ENCODE assay signal across 7 mouse cellular contexts in the genomic region with DNA sequence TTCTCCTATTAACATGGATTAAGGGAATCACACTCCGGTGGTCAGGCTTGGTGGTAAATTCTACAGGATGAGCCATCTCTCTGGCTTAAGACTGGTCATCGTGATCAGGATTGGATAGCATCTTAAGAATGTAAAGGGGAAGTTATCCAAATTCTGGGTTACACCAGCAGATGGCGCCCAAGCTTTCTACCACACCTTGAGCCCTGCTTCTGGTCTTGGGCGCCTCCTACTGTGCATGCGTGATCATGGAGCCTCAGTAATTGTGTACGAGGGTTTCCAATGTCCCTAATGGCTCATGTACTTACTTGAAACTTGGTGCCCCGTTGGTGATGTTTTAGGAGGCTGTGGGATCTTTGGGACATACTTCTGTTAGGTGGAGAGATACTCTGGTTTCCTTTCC. TPM values are rescaled to one million over a fixed set of nuclear protein-coding genes. Genes with fewer than 3 reads are reported as not detected.
DNase-seq lines count a peak whose midpoint lies in the region; ATAC-seq and TF ChIP-seq lines count a peak whose summit lies in the region.

No protein-coding gene starts in this region.

- no peak overlapping the region for H3K4me2 ChIP-seq in intestine, postnatal 0 days (replicated peaks; ENCODE audit: low read depth)
- H3K4me2 ChIP-seq in midbrain, postnatal 0 days (ENCODE audit: low read depth, low read length, poor library complexity, severe bottlenecking): no peak overlapping the region

- TF ChIP-seq CTCF in cortical plate, adult 2 months (IDR thresholded peaks at IDR 0.05; ENCODE audit: extremely low read depth, insufficient read depth, low read length): peak; percentile 99
- peak; percentile 100 for TF ChIP-seq CTCF in intestine, postnatal 0 days (IDR thresholded peaks at IDR 0.05; ENCODE audit: low read depth)
- peak; percentile 89 for TF ChIP-seq CTCF in midbrain, postnatal 0 days (IDR thresholded peaks at IDR 0.05)

- H3K4me3 ChIP-seq in cortical plate, adult 2 months (ENCODE audit: insufficient read depth, low read length): no peak overlapping the region
- no peak overlapping the region for H3K4me3 ChIP-seq in intestine, postnatal 0 days (ENCODE audit: low read depth, low read length)
- H3K4me3 ChIP-seq in midbrain, postnatal 0 days (ENCODE audit: low read depth, low read length): no peak overlapping the region

- no peak for TF ChIP-seq POLR2A in cortical plate, adult 2 months (IDR thresholded peaks at IDR 0.05; ENCODE audit: extremely low read depth, insufficient read depth, low read length)

- no peaks in the 10 kb centered on the region for H3K9me3 ChIP-seq in intestine, postnatal 0 days (ENCODE audit: control insufficient read depth)
- H3K9me3 ChIP-seq in midbrain, postnatal 0 days (ENCODE audit: low read length): no peaks in the 10 kb centered on the region

- peak; percentile 84 to 87 for DNase-seq in adrenal gland, adult 18-20 months (ENCODE audit: low spot score in 2 of 2)
- peak; percentile 83 for DNase-seq in gastrocnemius, postnatal 14 days
- DNase-seq in left cerebral cortex, postnatal 36 days (ENCODE audit: low spot score in 2 of 2): peak; percentile 71 to 79
- peak; percentile 85 for DNase-seq in midbrain, postnatal 0 days (ENCODE audit: low spot score)
- peak; percentile 83 to 90 for DNase-seq in spleen, postnatal 14 days (ENCODE audit: low spot score in 2 of 2)

- H3K9ac ChIP-seq in intestine, postnatal 0 days (ENCODE audit: low read depth, low read length): no peak overlapping the region
- no peak overlapping the region for H3K9ac ChIP-seq in midbrain, postnatal 0 days (replicated peaks; ENCODE audit: low read length, poor library complexity, severe bottlenecking)

- WGBS in intestine, postnatal 0 days: 9% methylated on average over 7 of the region's 7 CpGs
- 15% methylated on average over 7 of the region's 7 CpGs for WGBS in midbrain, postnatal 0 days

- peak; percentile 44 for ATAC-seq in intestine, postnatal 0 days
- ATAC-seq in midbrain, postnatal 0 days (ENCODE audit: low FRiP score): no peak

- H3K36me3 ChIP-seq in intestine, postnatal 0 days (ENCODE audit: control insufficient read depth, insufficient read depth): peaks cover 53% of the 10 kb centered on the region
- peaks cover 38% of the 10 kb centered on the region for H3K36me3 ChIP-seq in midbrain, postnatal 0 days (ENCODE audit: insufficient read depth, low read length)

- no peaks in the 10 kb centered on the region for H3K27me3 ChIP-seq in intestine, postnatal 0 days (replicated peaks; ENCODE audit: control insufficient read depth, insufficient read depth, low read length)
- no peaks in the 10 kb centered on the region for H3K27me3 ChIP-seq in midbrain, postnatal 0 days (ENCODE audit: insufficient read depth, low read length)

- H3K27ac ChIP-seq in cortical plate, adult 2 months (ENCODE audit: insufficient read depth, low read length): no peak overlapping the region
- no peak overlapping the region for H3K27ac ChIP-seq in intestine, postnatal 0 days (ENCODE audit: low read depth, low read length)
- no peak overlapping the region for H3K27ac ChIP-seq in midbrain, postnatal 0 days (ENCODE audit: low read depth, low read length)

- no peaks in the 10 kb centered on the region; the same call in 1 of the 2 replicates for H3K4me1 ChIP-seq in cortical plate, adult 2 months (ENCODE audit: control insufficient read depth, insufficient read depth, low read length)
- H3K4me1 ChIP-seq in intestine, postnatal 0 days (replicated peaks; ENCODE audit: control insufficient read depth, insufficient read depth, low read length): no peaks in the 10 kb centered on the region
- no peaks in the 10 kb centered on the region for H3K4me1 ChIP-seq in midbrain, postnatal 0 days (ENCODE audit: insufficient read depth, low read length)

- intact Hi-C loops in gastrocnemius, postnatal 14 days (cut with DNase I; ENCODE audit: low total_unique reads): no loop called here
- intact Hi-C loops in left cerebral cortex, postnatal 36 days (cut with DNase I): loop anchor here (2.0 kb wide), 1 partner anchor 25 kb away; no protein-coding TSS in a partner anchor

RNA-seq across cellular contexts. Expression of a gene that starts 20.1 kb away (rescaled TPM):
- total RNA-seq in adrenal gland, adult 18-20 months (2021): 10 to 100 TPM; 70.5 to 94.4 TPM
- polyA plus RNA-seq in cortical plate, adult 2 months (2012; rRNA removed): 32.6 and 33.4 TPM in 2 replicates
- 1 to 10 TPM; 3.8 to 4.8 TPM for total RNA-seq in gastrocnemius, postnatal 14 days (2021)
- polyA plus RNA-seq in intestine, postnatal 0 days (2015; fragmentation: Nextera tagmentation; extraction: Ambion mirVana): 185 and 214 TPM in 2 replicates
- 10 to 100 TPM; 16.6 TPM for total RNA-seq in left cerebral cortex, postnatal 36 days (2021)
- 11.4 and 12.3 TPM in 2 replicates for total RNA-seq in midbrain, postnatal 0 days (2014; rRNA removed)
- polyA plus RNA-seq in midbrain, postnatal 0 days (2015; fragmentation: Nextera tagmentation; extraction: Ambion mirVana): 40.1 and 41.5 TPM in 2 replicates

RNA-seq across cellular contexts. Expression of a gene that starts 23.7 kb away (rescaled TPM):
- 10 to 100 TPM; 71.3 to 93.4 TPM for total RNA-seq in adrenal gland, adult 18-20 months (2021)
- polyA plus RNA-seq in cortical plate, adult 2 months (2012; rRNA removed): 209 and 231 TPM in 2 replicates
- 10 to 100 TPM; 32.1 to 43.9 TPM for total RNA-seq in gastrocnemius, postnatal 14 days (2021)
- polyA plus RNA-seq in intestine, postnatal 0 days (2015; fragmentation: Nextera tagmentation; extraction: Ambion mirVana): 305 and 323 TPM in 2 replicates
- total RNA-seq in left cerebral cortex, postnatal 36 days (2021): 100 to 1,000 TPM; 105 to 117 TPM
- 221 and 246 TPM in 2 replicates for total RNA-seq in midbrain, postnatal 0 days (2014; rRNA removed)
- 240 and 311 TPM in 2 replicates for polyA plus RNA-seq in midbrain, postnatal 0 days (2015; fragmentation: Nextera tagmentation; extraction: Ambion mirVana)
